In genomic region chr14:103813246-103813645, GRCm38 (mm10) we compare ENCODE assay signal across 25 mouse cellular contexts. TPM values are rescaled to one million over a fixed set of nuclear protein-coding genes. Genes with fewer than 3 reads are reported as not detected.
DNase-seq lines count a peak whose midpoint lies in the region; ATAC-seq and TF ChIP-seq lines count a peak whose summit lies in the region.
"Had no signal": no experiment of that assay in that cellular context is flagged by ENCODE, and none has a peak within 500 bp of the region (broad histone marks: within the 10 kb centered on the region; RNA-seq: fewer than 3 reads in every experiment).

No protein-coding gene starts in this region.

- no peak for TF ChIP-seq EP300 in heart, postnatal 0 days (IDR thresholded peaks at IDR 0.05; ENCODE audit: low read depth)

- H3K9me3 ChIP-seq in heart, postnatal 0 days (replicated peaks; ENCODE audit: control insufficient read depth, low read length) = no peaks in the 10 kb centered on the region
- H3K9me3 ChIP-seq in kidney, embryonic 15.5 days (replicated peaks) = no peaks in the 10 kb centered on the region
- H3K9me3 ChIP-seq in kidney, embryonic 16.5 days (ENCODE audit: low read length) = no peaks in the 10 kb centered on the region
- H3K9me3 ChIP-seq in forebrain, embryonic 13.5 days (replicated peaks) = no peaks in the 10 kb centered on the region
- H3K9me3 ChIP-seq: embryonic facial prominence, embryonic 10.5 days; embryonic facial prominence, embryonic 15.5 days; heart, embryonic 10.5 days; hindbrain, embryonic 12.5 days; lung, embryonic 15.5 days had no signal

- H3K4me3 ChIP-seq in heart, postnatal 0 days (ENCODE audit: low read depth, low read length) = no peak overlapping the region
- no peak overlapping the region for H3K4me3 ChIP-seq in kidney, embryonic 15.5 days (replicated peaks)
- H3K4me3 ChIP-seq in brown adipose tissue, adult 24 weeks (ENCODE audit: insufficient read depth, low read depth, low read length) = no peak overlapping the region
- H3K4me3 ChIP-seq in kidney, embryonic 16.5 days (ENCODE audit: low read length) = no peak overlapping the region
- no peak overlapping the region for H3K4me3 ChIP-seq in forebrain, embryonic 13.5 days
- H3K4me3 ChIP-seq: embryonic facial prominence, embryonic 10.5 days; embryonic facial prominence, embryonic 15.5 days; heart, embryonic 10.5 days; hindbrain, embryonic 12.5 days; lung, embryonic 15.5 days had no signal

- no peaks in the 10 kb centered on the region for H3K36me3 ChIP-seq in heart, postnatal 0 days (replicated peaks; ENCODE audit: control insufficient read depth, insufficient read depth, low read length)
- H3K36me3 ChIP-seq in kidney, embryonic 15.5 days = no peaks in the 10 kb centered on the region
- H3K36me3 ChIP-seq in kidney, embryonic 16.5 days (ENCODE audit: insufficient read depth, low read length) = no peaks in the 10 kb centered on the region
- peaks cover 12% of the 10 kb centered on the region; the same call in 1 of the 2 replicates for H3K36me3 ChIP-seq in forebrain, embryonic 13.5 days (ENCODE audit: poor library complexity, severe bottlenecking)
- H3K36me3 ChIP-seq: embryonic facial prominence, embryonic 10.5 days; embryonic facial prominence, embryonic 15.5 days; heart, embryonic 10.5 days; lung, embryonic 15.5 days had no signal

- no peak for TF ChIP-seq CTCF in heart, postnatal 0 days (IDR thresholded peaks at IDR 0.05; ENCODE audit: low read depth)

- 59% methylated on average over 3 of the region's 3 CpGs for WGBS in heart, postnatal 0 days
- WGBS in kidney, embryonic 15.5 days = 59% methylated on average over 3 of the region's 3 CpGs
- WGBS in kidney, embryonic 16.5 days = 68% methylated on average over 3 of the region's 3 CpGs
- 82% methylated on average over 3 of the region's 3 CpGs for WGBS in forebrain, embryonic 13.5 days

- no peaks in the 10 kb centered on the region for H3K27me3 ChIP-seq in heart, postnatal 0 days (ENCODE audit: control insufficient read depth, insufficient read depth, low read length)
- H3K27me3 ChIP-seq in kidney, embryonic 15.5 days = no peaks in the 10 kb centered on the region
- no peaks in the 10 kb centered on the region for H3K27me3 ChIP-seq in kidney, embryonic 16.5 days (ENCODE audit: insufficient read depth, low read length)
- H3K27me3 ChIP-seq in forebrain, embryonic 13.5 days = no peaks in the 10 kb centered on the region
- H3K27me3 ChIP-seq: CH12.LX; embryonic facial prominence, embryonic 15.5 days; hindbrain, embryonic 12.5 days; lung, embryonic 15.5 days had no signal

- ATAC-seq in heart, postnatal 0 days (ENCODE audit: insufficient read depth, low read depth) = no peak
- no peak for ATAC-seq in kidney, embryonic 15.5 days (replicated peaks; ENCODE audit: low FRiP score)
- no peak for ATAC-seq in kidney, embryonic 16.5 days (ENCODE audit: low FRiP score, low TSS enrichment)
- ATAC-seq in forebrain, embryonic 13.5 days = no peak
- ATAC-seq: forebrain, embryonic 14.5 days; hindbrain, postnatal 0 days; intestine, postnatal 0 days had no signal

- no peak overlapping the region for H3K9ac ChIP-seq in heart, postnatal 0 days (replicated peaks; ENCODE audit: low read depth, low read length)
- H3K9ac ChIP-seq in kidney, embryonic 15.5 days = no peak overlapping the region
- no peak overlapping the region for H3K9ac ChIP-seq in kidney, embryonic 16.5 days (replicated peaks; ENCODE audit: low read length)
- no peak overlapping the region for H3K9ac ChIP-seq in forebrain, embryonic 13.5 days
- H3K9ac ChIP-seq: embryonic facial prominence, embryonic 15.5 days; hindbrain, embryonic 12.5 days; liver, embryonic 14.5 days; lung, embryonic 15.5 days had no signal

- no peaks in the 10 kb centered on the region; the same call in none of the 2 replicates for H3K4me1 ChIP-seq in heart, postnatal 0 days (ENCODE audit: control insufficient read depth, insufficient read depth)
- no peaks in the 10 kb centered on the region for H3K4me1 ChIP-seq in kidney, embryonic 15.5 days
- H3K4me1 ChIP-seq in brown adipose tissue, adult 24 weeks (ENCODE audit: control insufficient read depth, insufficient read depth, insufficient read length, low read length) = peaks cover 9% of the 10 kb centered on the region; the same call in 1 of the 2 replicates
- no peaks in the 10 kb centered on the region for H3K4me1 ChIP-seq in kidney, embryonic 16.5 days (ENCODE audit: insufficient read depth, low read length)
- no peaks in the 10 kb centered on the region for H3K4me1 ChIP-seq in forebrain, embryonic 13.5 days
- H3K4me1 ChIP-seq: embryonic facial prominence, embryonic 15.5 days; hindbrain, embryonic 12.5 days; lung, embryonic 15.5 days had no signal

- no peak for DNase-seq in heart, postnatal 0 days (ENCODE audit: low spot score)
- no peak for DNase-seq in heart, postnatal 25 days (ENCODE audit: low spot score)
- DNase-seq in kidney, adult 18-20 months = no peak
- DNase-seq: adrenal gland, adult 8-10 months; cerebellum, adult 8-10 months; cerebellum, postnatal 25 days; layer of hippocampus, adult 9-11 months; midbrain, embryonic 14.5 days; thymus, postnatal 4 days had no signal

- intact Hi-C loops in heart, postnatal 25 days (cut with DNase I) = loop anchor here (10.0 kb wide), 1 partner anchor 88 kb away; no protein-coding TSS in a partner anchor

- H3K27ac ChIP-seq in heart, postnatal 0 days (ENCODE audit: low read depth) = 0 out of 2 replicates have a peak overlapping the region, but pooled peaks have one; percentile 11
- H3K27ac ChIP-seq in kidney, embryonic 15.5 days = 0 out of 2 replicates have a peak overlapping the region, but pooled peaks have one; percentile 4
- H3K27ac ChIP-seq in brown adipose tissue, adult 24 weeks (replicated peaks; ENCODE audit: low read depth, low read length) = peak overlapping the region; percentile 86
- H3K27ac ChIP-seq in kidney, embryonic 16.5 days (ENCODE audit: low read length) = peak overlapping the region; percentile 65; the same call in 1 of the 2 replicates
- no peak overlapping the region for H3K27ac ChIP-seq in forebrain, embryonic 13.5 days
- H3K27ac ChIP-seq: embryonic facial prominence, embryonic 10.5 days; embryonic facial prominence, embryonic 15.5 days; heart, embryonic 10.5 days; hindbrain, embryonic 12.5 days; hindbrain, postnatal 0 days; liver, embryonic 14.5 days; lung, embryonic 15.5 days had no signal

- H3K4me2 ChIP-seq in heart, postnatal 0 days (ENCODE audit: low read depth, low read length) = no peak overlapping the region
- H3K4me2 ChIP-seq in kidney, embryonic 15.5 days = no peak overlapping the region
- H3K4me2 ChIP-seq in kidney, embryonic 16.5 days (replicated peaks; ENCODE audit: low read depth, low read length) = no peak overlapping the region
- no peak overlapping the region for H3K4me2 ChIP-seq in forebrain, embryonic 13.5 days
- H3K4me2 ChIP-seq: embryonic facial prominence, embryonic 15.5 days; hindbrain, embryonic 12.5 days; lung, embryonic 15.5 days had no signal

RNA-seq across cellular contexts. Expression of gene Ednrb, which starts 31.0 kb away (rescaled TPM):
- 63.6 and 72.5 TPM in 2 replicates for total RNA-seq in heart, postnatal 0 days (2014; rRNA removed; ENCODE audit: low replicate concordance)
- polyA plus RNA-seq in heart, postnatal 0 days (2015; fragmentation: Nextera tagmentation; extraction: Ambion mirVana) = 55.4 and 61.8 TPM in 2 replicates
- 10 to 100 TPM; 15.9 to 20.4 TPM for total RNA-seq in heart, postnatal 25 days (2021)
- polyA plus RNA-seq in kidney, embryonic 15.5 days (2015; fragmentation: Nextera tagmentation; extraction: Ambion mirVana) = 47.2 and 48.2 TPM in 2 replicates
- polyA plus RNA-seq in brown adipose tissue, adult 24 weeks (2012; ENCODE audit: insufficient read depth, insufficient read length, missing spikeins) = 11.8 and 12.6 TPM in 2 replicates
- polyA plus RNA-seq in kidney, embryonic 16.5 days (2015; fragmentation: Nextera tagmentation; extraction: Ambion mirVana) = 52.7 and 57.7 TPM in 2 replicates
- 61.9 and 66.5 TPM in 2 replicates for polyA plus RNA-seq in forebrain, embryonic 13.5 days (2015; fragmentation: Nextera tagmentation; extraction: Ambion mirVana)
- total RNA-seq: CH12.LX; monocyte, adult 5-6 weeks had no signal
- polyA plus RNA-seq: C2C12 had no signal
